Mouse (Mus musculus) midbrain, embryonic 11.5 days (tissue): ENCODE measurements around the gene Mdm2. TPM values are rescaled to one million over a fixed set of nuclear protein-coding genes. Genes with fewer than 3 reads are reported as not detected.

Source experiments
- ATAC-seq: fragments of 200-750 bp; cut with Nextera tagmentation; 2 replicates; pipeline ENCODE4 v1.8.0; 2017; ENCODE audit warnings: moderate TSS enrichment, moderate library complexity; ENCODE audit not compliant: low FRiP score
- DNase-seq: peaks from one replicate; pipeline ENCODE4 v3.0.0; 2015; ENCODE audit warnings: low spot score; ENCODE audit errors: missing footprints
- H3K27ac ChIP-seq: fragments of 300-500 bp; sonication (generic); 2 replicates; pipeline ENCODE4 v1.5.1; 2014; ENCODE audit warnings: low read depth, low read length
- H3K27me3 ChIP-seq: fragments of 300-500 bp; sonication (generic); 2 replicates; pipeline ENCODE4 v1.6.1; 2014; ENCODE audit warnings: mild to moderate bottlenecking, low read length, moderate library complexity, mixed read lengths; ENCODE audit not compliant: control insufficient read depth, insufficient read depth
- H3K36me3 ChIP-seq: fragments of 300-500 bp; sonication (generic); 2 replicates; pipeline ENCODE4 v1.6.1; 2014; ENCODE audit warnings: mild to moderate bottlenecking, low read length, moderate library complexity, mixed read lengths; ENCODE audit not compliant: control insufficient read depth, insufficient read depth
- H3K4me1 ChIP-seq: fragments of 300-500 bp; sonication (generic); 2 replicates; pipeline ENCODE4 v1.6.1; 2014; ENCODE audit warnings: low read length; ENCODE audit not compliant: control insufficient read depth, insufficient read depth
- H3K4me2 ChIP-seq: fragments of 300-500 bp; sonication (generic); 2 replicates; pipeline ENCODE4 v1.6.1; 2014; ENCODE audit warnings: mild to moderate bottlenecking, moderate library complexity
- H3K4me3 ChIP-seq: fragments of 300-500 bp; sonication (generic); 2 replicates; pipeline ENCODE4 v1.5.1; 2014; ENCODE audit warnings: low read depth, low read length
- H3K9ac ChIP-seq: fragments of 300-500 bp; sonication (generic); 2 replicates; pipeline ENCODE4 v1.6.1; 2014; ENCODE audit warnings: low read length
- H3K9me3 ChIP-seq: fragments of 300-500 bp; sonication (generic); 2 replicates; pipeline ENCODE4 v1.6.1; 2016; ENCODE audit warnings: low read length; ENCODE audit not compliant: control insufficient read depth
- WGBS: fragments of 180-500 bp; shearing (Covaris S2); extraction: QIAGEN DNeasy Blood & Tissue Kit; methylation state at CpG from one replicate; pipeline ENCODE4 v1.1.7; 2014; 5-methylcytosine and 5-hydroxymethylcytosine counted together
- polyA plus RNA-seq: library from polyadenylated mRNA; unstranded; fragments of >200 nt; fragmentation: Nextera tagmentation; extraction: Ambion mirVana; gene quantifications from 2 replicates; pipeline ENCODE4 v1.2.1, GENCODE M21; 2014

Mdm2 gene
- polyA plus RNA-seq, 1 experiment from 2014 or later, result 67.5 TPM

DNA sequence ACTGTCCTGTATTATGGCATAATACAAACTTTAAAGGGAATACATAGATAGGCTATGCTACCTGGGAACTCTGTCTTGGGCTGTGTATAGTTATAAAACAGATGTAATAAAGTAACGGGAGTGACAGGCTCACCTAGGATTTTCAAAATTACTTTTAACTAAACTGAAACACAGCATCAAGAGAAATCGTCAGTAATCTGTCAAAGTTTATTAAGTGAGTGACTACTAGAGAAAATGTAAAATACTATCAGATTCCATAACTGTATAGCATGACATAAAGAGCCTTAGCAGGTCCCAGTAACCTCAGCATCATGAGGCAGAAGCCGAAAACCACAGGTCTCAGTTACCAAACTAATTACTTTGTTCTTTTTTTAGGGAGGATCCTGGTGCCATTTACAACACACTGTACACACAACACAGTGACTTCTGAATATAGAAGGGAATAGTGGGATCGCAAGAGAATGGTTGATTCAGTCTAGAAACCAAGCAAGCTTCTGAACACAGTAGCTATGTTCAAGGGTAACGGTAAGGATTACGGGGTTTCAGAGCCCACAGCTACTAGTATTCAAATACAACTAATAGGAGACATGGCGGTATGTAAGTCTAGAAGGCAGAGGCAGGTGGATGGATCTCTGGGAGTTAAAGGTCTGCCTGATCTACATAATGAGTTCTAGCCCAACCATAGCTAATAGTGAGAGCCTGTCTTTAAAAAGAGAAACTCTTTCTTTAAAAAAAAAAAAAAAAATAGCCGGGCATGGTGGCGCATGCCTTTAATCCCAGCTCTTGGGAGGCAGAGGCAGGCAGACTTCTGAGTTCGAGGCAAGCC is 12.0 kb downstream of the Mdm2 start:
- no peak overlapping the region for H3K9ac ChIP-seq
- H3K9me3 ChIP-seq, result no peaks in the 10 kb centered on the region
- ATAC-seq, result no peak
- H3K4me2 ChIP-seq, result no peak overlapping the region
- DNase-seq, result no peak
- WGBS, result 96% methylated on average over 10 of the region's 10 CpGs
- H3K27ac ChIP-seq, result no peak overlapping the region
- H3K4me3 ChIP-seq, result no peak overlapping the region
- peaks cover 28% of the 10 kb centered on the region for H3K36me3 ChIP-seq
- no peaks in the 10 kb centered on the region for H3K4me1 ChIP-seq
- no peaks in the 10 kb centered on the region for H3K27me3 ChIP-seq

GRCm38 (mm10) chr10:117697561-117698115 is 12.9 kb downstream of the Mdm2 start:
- Histone ChIP-seq H3K4me1 (no peaks in the 10 kb centered on the region), H3K27me3 (no peaks in the 10 kb centered on the region), H3K36me3 (peaks cover 27% of the 10 kb centered on the region), H3K9me3 (no peaks in the 10 kb centered on the region), H3K4me3 (no peak overlapping the region), H3K4me2 (no peak overlapping the region), H3K9ac (no peak overlapping the region), H3K27ac (no peak overlapping the region)
- WGBS, result 93% methylated on average over 3 of the region's 3 CpGs
- DNase-seq, result no peak
- ATAC-seq, result no peak

GRCm38 (mm10) chr10:117696827-117697560 is 13.6 kb downstream of the Mdm2 start:
- Histone ChIP-seq H3K9ac (no peak overlapping the region), H3K9me3 (no peaks in the 10 kb centered on the region), H3K27ac (no peak overlapping the region), H3K4me2 (no peak overlapping the region), H3K4me1 (no peaks in the 10 kb centered on the region), H3K36me3 (peaks cover 32% of the 10 kb centered on the region), H3K27me3 (no peaks in the 10 kb centered on the region), H3K4me3 (no peak overlapping the region)
- WGBS, result 93% methylated on average over 6 of the region's 6 CpGs
- ATAC-seq (no peak), DNase-seq (no peak)

GRCm38 (mm10) chr10:117696021-117696826 is 14.3 kb downstream of the Mdm2 start:
- Histone ChIP-seq H3K9ac (no peak overlapping the region), H3K4me1 (no peaks in the 10 kb centered on the region), H3K4me3 (no peak overlapping the region), H3K36me3 (peaks cover 30% of the 10 kb centered on the region), H3K27me3 (no peaks in the 10 kb centered on the region), H3K9me3 (no peaks in the 10 kb centered on the region), H3K4me2 (no peak overlapping the region), H3K27ac (no peak overlapping the region)
- DNase-seq (no peak), ATAC-seq (no peak)
- 95% methylated on average over 8 of the region's 8 CpGs for WGBS

GRCm38 (mm10) chr10:117695605-117696004 is 15.0 kb downstream of the Mdm2 start:
- peaks cover 34% of the 10 kb centered on the region for H3K36me3 ChIP-seq
- H3K9me3 ChIP-seq, result no peaks in the 10 kb centered on the region
- no peak overlapping the region for H3K9ac ChIP-seq
- no peak overlapping the region for H3K4me2 ChIP-seq
- H3K4me1 ChIP-seq, result no peaks in the 10 kb centered on the region
- DNase-seq (no peak), ATAC-seq (no peak)
- 95% methylated on average over 4 of the region's 4 CpGs for WGBS
- no peaks in the 10 kb centered on the region for H3K27me3 ChIP-seq
- no peak overlapping the region for H3K4me3 ChIP-seq
- no peak overlapping the region for H3K27ac ChIP-seq

DNA sequence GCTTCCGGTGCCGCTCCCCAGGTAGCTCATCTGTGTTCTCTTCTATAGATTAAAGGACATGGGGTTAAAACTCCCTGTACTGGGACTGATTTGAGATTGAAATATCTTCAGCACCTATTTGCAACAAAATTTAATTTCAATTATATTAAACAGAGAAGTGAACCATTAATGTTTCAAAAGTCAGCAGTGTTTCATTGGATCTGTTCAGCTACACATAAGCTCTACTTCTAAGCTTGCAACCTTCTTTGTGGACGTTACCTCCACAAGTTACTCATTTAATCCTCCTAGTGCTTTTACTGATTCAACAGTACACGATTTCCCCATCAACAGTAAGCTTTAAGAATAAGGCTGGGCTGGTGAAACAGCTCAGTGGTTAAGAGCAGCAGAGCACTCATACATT is 15.5 kb downstream of the Mdm2 start:
- H3K4me2 ChIP-seq, result no peak overlapping the region
- ATAC-seq (no peak), DNase-seq (no peak)
- no peaks in the 10 kb centered on the region for H3K4me1 ChIP-seq
- no peaks in the 10 kb centered on the region for H3K27me3 ChIP-seq
- 94% methylated on average over 4 of the region's 4 CpGs for WGBS
- no peak overlapping the region for H3K4me3 ChIP-seq
- H3K9ac ChIP-seq, result no peak overlapping the region
- no peaks in the 10 kb centered on the region for H3K9me3 ChIP-seq
- H3K27ac ChIP-seq, result no peak overlapping the region
- H3K36me3 ChIP-seq, result peaks cover 35% of the 10 kb centered on the region

DNA sequence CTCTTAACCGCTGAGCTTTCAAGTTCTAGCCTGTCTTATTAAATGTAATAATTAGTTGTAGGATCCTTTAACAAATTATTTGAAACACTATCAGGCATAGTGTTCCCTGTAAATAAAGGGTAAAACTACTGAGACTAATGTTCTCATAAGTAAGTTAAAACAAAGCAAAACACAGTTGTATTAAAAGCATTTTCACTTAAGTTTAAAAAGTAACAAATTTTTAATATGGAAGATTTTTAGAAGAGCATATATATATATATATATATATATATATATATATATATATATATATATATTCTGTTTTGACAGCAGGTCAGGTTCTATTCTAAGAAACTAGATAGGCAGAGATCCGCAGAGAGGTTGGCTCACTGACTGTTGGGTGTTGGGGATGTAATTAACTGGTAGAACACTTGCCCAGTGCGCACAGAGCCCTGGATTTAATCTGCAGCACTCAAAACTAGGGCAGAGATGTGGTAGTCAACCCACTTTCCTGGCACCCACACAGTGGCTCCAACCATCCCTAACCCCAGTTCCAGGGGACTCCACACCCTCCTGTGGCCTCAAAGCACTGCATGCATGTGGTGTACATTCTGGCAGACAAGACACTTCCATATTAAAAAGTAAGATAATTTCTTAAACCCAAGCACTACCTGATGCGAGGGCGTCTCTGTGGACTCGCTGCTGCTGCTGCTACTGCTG is 16.2 kb downstream of the Mdm2 start:
- DNase-seq (no peak), ATAC-seq (no peak)
- H3K9ac ChIP-seq, result no peak overlapping the region
- H3K36me3 ChIP-seq, result peaks cover 36% of the 10 kb centered on the region
- H3K27ac ChIP-seq, result no peak overlapping the region
- WGBS, result 93% methylated on average over 6 of the region's 6 CpGs
- no peaks in the 10 kb centered on the region for H3K4me1 ChIP-seq
- H3K9me3 ChIP-seq, result no peaks in the 10 kb centered on the region
- no peak overlapping the region for H3K4me2 ChIP-seq
- no peaks in the 10 kb centered on the region for H3K27me3 ChIP-seq
- no peak overlapping the region for H3K4me3 ChIP-seq

DNA sequence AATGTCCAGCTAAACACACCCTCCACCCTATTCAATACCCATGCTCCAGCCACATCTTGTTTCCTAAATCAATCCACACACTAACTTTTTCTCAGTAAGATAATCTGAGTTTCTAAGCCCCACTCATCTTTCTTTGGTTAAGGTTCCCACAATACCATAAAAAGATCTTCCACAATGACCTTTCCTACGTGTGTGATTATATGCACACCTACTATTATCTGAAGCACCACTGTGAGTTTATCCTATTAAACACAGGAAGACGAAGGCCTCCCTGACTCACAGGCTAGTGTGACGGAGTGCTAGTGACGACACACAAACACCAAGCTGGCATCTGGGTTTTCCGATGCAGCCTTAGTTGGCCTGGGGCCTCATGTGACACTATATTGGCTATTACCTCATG is 17.6 kb downstream of the Mdm2 start:
- WGBS, result 99% methylated on average over 5 of the region's 5 CpGs
- Histone ChIP-seq H3K4me3 (no peak overlapping the region), H3K27me3 (no peaks in the 10 kb centered on the region), H3K4me1 (no peaks in the 10 kb centered on the region), H3K27ac (no peak overlapping the region), H3K9me3 (no peaks in the 10 kb centered on the region), H3K4me2 (no peak overlapping the region), H3K36me3 (peaks cover 41% of the 10 kb centered on the region), H3K9ac (no peak overlapping the region)
- ATAC-seq, result no peak
- no peak for DNase-seq
